Mouse (Mus musculus) testis, adult 2 months (tissue): ENCODE results near the gene Fdx1l.

ENCODE experiments used
- CTCF ChIP-seq: fragments of 200-500 bp; IDR thresholded peaks from 2 replicates; pipeline ENCODE4 v1.5.1; 2012; ENCODE audit warnings: low read depth, mild to moderate bottlenecking, inconsistent platforms, low read length, moderate library complexity; ENCODE audit not compliant: control insufficient read depth, insufficient read depth, insufficient replicate concordance
- POLR2A ChIP-seq: fragments of 200-500 bp; IDR thresholded peaks from 2 replicates; pipeline ENCODE4 v1.6.1; 2012; ENCODE audit warnings: low read depth, mild to moderate bottlenecking, inconsistent platforms, low read length, moderate library complexity; ENCODE audit not compliant: control insufficient read depth

DNA sequence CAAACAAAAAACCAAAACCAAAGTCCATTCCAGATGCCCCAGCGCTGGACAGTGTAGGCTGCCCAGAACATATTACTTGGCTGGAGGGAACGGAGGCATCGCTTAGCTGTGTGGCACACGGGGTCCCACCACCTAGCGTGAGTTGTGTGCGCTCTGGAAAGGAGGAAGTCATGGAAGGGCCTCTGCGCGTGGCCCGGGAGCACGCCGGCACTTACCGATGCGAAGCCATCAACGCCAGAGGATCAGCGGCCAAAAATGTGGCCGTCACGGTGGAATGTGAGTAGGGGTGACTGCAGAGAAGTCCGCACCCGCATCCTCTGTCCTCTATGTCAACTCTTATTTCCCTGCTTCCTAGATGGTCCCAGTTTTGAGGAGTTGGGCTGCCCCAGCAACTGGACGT is 37.3 kb downstream of the Fdx1l start:
- no peak for TF ChIP-seq CTCF
- no peak for TF ChIP-seq POLR2A
